Mouse (Mus musculus) megakaryocyte, embryonic 14.5 days (primary cell): Measurements from ENCODE around the gene Sergef.

ENCODE experiments used
- FLI1 ChIP-seq: IDR thresholded peaks from 2 replicates; pipeline ENCODE4 v1.6.1; 2012; ENCODE audit warnings: low read length, inconsistent platforms, mixed read lengths
- GATA1 ChIP-seq: IDR thresholded peaks from 3 replicates; pipeline ENCODE4 v1.6.1; 2012; ENCODE audit warnings: mixed read lengths, low read length, inconsistent platforms, borderline replicate concordance

DNA sequence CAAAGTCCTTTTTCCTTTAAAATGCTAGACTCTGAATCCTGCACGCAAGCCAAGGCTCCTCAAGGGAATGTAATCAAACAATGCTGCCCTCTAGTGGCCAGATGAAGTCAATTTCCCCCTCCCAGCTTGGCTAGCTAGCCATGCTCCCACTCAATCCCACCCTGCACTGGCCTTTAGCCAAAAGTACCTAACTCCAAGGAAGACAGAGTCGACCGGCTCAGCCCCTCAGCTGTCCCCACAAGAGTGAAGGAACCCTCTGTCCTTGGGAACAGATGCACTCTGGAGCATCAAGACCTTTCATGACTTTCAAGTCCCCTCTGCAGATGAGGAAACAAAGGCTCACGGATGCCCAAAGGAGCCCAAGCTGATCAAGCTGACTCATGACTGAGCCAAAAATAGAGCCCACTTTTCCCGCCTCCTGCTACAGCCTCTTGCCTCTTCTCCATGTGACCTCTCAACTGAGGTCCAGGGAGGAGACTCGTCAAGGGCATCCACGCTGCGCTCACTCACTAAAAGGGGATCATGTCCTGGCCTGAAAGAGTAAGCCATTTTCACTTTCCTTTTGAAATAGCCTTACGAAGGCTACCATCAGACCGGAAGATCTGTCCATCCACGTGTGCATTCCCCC is 32.1 kb downstream of the Sergef start:
- TF ChIP-seq GATA1 (no peak), FLI1 (no peak)
